Mouse (Mus musculus) embryo, embryonic 10.5 days (tissue): ENCODE measurements around the gene Pid1.
A peak's percentile ranks its signal among the peaks of the same experiment; 100 is the strongest.

Experiments
- DNase-seq: peaks from one replicate; pipeline ENCODE4 v3.0.0-alpha.2; 2015; ENCODE audit warnings: low spot score

Gene Pid1

GRCm38 (mm10) chr1:84177033-84177432 is 186.9 kb downstream of the Pid1 start:
- DNase-seq, result peak; percentile 21

DNA sequence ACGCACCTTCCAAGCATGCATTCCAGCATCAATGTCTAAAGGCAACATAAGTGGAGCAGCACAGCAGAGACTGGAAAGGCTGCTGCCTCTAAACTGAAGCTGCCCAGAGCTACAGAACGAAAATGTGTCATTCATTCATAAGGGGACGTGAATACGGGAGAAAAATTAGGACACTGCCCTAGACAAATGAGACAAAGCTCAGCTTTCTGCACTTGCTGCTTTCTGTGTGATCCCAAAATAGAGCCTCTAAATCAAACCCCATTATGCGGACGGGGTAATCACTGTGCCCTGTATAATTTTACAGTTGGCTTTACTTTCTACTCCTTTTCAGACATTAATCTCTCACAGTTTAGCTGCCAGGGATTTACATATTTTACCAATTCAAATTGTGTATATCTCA is 191.0 kb downstream of the Pid1 start:
- no peak for DNase-seq

DNA sequence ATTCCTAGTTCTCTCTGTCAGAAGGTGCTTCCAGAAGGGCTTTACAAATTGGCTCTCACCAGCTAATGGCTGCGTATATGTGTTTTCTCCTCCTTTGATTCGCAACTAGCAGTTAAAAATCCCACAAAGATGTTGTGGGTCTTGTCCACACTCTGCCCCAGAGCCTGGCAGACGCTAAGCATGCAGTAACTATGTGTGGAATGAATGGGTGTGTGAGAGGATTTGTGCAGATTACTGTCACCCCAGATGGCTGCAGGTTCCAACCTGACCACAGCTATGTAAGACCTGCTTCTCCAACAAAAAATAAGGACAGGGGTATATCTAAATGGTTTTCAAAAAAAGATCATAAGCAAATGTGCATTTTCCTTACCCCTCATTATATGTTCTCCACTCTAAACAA is 206.2 kb downstream of the Pid1 start:
- no peak for DNase-seq

DNA sequence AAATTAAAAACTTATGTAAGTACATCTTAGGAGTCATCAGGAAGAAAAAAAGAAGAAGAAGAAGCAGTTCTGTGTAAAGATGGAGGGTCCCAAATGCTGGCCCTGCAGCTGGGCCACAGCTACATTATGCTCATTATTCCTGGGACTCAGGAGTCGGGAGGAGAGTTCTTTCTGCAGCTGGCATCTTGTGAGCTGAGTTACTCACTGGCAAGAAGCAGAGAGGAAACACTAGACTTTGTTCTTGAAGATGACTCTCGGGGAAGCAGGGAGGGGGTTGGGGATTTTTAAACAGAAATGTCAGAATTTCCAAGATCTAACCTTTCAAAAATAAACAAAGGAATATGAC is 208.4 kb downstream of the Pid1 start:
- DNase-seq, result peak; percentile 36

DNA sequence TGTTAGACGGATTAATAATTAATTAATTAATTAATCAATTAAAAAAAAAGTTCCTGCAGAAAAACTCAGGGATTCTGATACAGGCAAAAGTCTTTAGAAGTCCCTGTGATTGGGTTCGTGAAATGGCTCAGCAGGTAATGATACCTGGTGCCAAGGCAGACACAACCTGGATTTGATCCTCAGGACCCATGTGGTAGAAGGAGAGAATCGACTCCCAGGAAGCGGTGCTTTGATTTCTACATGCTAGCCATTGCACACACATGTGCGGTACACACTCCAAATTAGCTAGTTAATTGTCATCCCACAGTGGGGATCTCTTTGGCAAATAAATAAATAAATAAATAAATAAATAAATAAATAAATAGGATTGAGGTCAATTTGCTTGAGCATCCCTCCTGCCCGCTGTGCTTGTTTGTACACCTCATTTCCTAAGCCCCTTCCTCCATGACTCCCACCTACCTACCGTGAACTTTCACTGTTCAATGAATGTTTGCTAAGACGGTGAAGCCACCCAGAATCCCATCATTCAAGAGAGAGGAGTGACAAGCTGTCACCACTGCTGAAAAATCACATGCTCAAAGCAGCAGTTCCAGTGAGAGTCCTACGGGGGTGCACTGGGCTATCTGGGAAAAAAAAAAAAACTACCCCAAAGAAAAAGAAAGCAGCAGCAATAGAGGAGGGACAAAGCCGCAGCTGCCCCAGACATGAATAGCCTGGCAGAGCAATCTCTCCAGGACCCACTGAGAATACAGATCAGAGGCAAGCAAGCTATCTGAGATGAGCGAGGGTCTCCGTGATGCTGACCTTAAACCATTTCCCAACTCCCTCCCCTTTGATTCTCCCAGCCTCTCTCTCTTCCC is 209.0 kb downstream of the Pid1 start:
- peak; percentile 28 for DNase-seq

DNA sequence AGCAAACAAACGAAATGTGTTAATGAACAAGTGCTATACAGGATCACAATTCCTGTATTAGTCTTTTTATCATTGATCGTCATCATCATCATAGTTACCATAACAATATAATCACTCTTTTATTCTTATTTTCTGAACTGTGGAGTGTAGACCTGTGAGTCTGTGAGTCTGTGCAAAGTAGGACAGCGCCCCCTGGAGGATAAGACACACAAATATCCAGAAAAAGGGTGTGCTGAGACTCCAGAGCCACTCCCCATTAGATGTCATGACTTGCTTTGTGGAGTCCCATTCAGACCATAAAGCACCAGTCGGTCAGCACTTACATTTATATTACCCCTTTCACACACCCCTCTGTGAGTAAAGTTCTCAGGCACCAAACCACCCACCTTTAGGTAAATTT is 210.0 kb downstream of the Pid1 start:
- peak; percentile 66 for DNase-seq

DNA sequence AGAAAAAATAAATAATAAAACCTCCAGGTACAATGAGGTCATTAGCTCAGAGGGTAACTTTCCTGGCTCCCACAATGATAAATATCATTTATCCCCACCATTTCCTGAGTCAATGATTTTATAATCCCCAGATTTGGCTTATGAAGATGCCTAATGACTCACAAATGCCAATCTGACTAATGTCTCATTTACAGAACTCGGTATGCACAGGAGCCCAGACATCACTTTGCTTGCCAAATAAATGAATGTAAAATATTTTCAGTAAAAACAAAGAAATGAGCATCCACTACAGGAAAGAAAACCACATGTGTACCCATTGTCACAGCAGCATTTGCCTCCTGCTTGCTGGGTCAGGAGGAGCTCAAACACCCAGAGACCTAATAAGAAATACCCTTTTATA is 222.4 kb downstream of the Pid1 start:
- DNase-seq, result no peak

DNA sequence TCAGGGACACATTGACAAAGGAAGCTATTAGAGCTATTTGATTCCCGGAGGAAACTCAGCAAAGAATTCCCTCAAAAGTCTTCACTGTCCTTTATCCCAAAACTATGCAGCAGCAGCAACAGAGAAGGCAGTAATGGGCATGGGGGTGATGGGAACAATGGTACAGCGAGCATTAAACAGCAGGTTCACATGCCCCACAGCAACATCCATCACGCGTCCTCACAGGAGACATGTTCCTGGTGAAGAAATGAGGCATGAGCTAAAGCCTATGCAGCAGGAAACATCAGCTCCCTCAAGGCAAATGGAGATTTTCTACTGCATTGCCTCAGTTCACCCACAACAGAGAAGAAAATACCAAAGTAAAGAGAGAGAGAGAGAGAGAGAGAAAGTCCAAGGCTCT is 231.5 kb downstream of the Pid1 start:
- no peak for DNase-seq

- no peak for DNase-seq
Measured at GRCm38 (mm10) chr1:84131799-84132198, 232.2 kb downstream of the Pid1 start.

- peak; percentile 39 for DNase-seq
Measured at GRCm38 (mm10) chr1:84128510-84128909, 235.5 kb downstream of the Pid1 start.

- DNase-seq, result no peak
Measured at GRCm38 (mm10) chr1:84119306-84119705, 244.7 kb downstream of the Pid1 start.

GRCm38 (mm10) chr1:84106756-84107155 is 257.2 kb downstream of the Pid1 start:
- no peak for DNase-seq

DNA sequence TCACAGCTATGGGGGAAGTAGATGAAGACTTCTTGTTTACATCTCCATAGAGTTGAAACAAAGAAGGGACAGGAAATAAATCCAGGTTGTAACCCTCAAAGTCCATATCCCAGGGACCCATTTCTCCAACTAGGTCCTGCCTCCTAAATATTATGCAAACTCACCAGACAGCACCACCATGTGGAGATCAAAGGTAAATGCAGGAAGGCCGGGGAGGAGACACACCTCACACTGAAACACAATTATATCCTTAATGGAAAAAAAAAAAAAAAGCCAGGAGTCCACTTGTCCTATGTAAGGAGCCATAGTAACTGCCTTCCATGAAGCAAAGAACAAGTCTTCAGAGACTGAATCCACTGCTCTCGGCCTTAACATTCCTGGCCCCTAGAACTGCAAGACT is 261.9 kb downstream of the Pid1 start:
- peak; percentile 48 for DNase-seq

DNA sequence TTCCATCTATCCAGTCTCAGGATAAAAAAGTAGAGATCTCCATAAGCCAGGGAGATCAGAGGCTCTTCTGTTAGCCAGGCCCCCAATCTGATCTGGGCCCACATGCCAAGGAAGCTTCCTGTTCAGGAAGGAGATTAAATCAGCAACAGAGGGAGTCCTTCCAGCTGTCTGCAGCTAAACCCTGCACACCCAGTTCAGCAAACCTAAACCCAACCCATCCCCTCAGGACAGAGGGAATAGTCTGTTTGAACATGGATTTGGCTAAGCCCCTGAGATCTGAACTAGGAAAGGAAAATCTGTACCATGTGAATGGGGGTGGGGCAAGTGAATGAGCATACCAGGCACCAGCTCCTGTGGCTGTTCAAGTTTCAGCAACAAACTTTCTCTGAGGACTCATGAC is 266.6 kb downstream of the Pid1 start:
- DNase-seq, result no peak

DNA sequence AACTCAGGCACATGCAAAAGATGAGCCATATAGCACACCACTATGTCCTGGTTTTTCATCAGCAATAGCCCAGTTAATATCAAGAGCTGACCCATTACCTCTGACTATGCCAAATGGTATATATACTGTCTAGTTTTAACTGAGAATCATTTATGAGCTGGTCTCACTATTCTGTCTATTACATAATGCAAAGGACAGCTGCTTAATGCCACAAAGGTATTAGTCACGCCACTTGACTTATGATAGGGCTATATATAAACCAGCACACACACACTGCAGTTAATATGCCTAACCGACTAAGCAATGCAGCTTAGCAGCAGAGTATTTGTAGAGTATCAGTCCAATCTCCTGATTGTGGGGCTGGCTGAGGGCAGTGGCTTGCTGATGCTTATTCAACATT is 270.7 kb downstream of the Pid1 start:
- no peak for DNase-seq

GRCm38 (mm10) chr1:84089664-84090063 is 274.3 kb downstream of the Pid1 start:
- no peak for DNase-seq

GRCm38 (mm10) chr1:84087957-84088356 is 276.0 kb downstream of the Pid1 start:
- DNase-seq, result peak; percentile 34

DNA sequence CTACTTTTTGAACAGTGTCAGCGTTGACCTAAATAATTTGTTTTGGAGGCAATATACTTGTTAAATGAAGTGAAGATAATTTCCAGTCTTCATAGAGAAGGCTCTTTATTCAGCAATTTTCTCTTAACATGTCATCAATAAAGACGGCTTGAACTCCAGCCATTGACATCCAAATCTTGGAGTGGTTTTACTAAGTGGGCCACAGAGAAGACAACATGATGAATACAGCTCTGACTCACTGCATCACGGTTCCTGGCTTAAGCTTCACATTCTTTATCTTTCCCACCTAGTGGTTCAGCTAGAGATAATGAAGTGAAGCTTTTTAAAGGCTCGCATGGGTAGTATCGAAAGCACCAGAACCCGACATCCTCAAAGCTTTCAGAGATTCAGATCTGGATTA is 276.7 kb downstream of the Pid1 start:
- DNase-seq, result no peak

GRCm38 (mm10) chr1:84086486-84086885 is 277.5 kb downstream of the Pid1 start:
- no peak for DNase-seq

DNA sequence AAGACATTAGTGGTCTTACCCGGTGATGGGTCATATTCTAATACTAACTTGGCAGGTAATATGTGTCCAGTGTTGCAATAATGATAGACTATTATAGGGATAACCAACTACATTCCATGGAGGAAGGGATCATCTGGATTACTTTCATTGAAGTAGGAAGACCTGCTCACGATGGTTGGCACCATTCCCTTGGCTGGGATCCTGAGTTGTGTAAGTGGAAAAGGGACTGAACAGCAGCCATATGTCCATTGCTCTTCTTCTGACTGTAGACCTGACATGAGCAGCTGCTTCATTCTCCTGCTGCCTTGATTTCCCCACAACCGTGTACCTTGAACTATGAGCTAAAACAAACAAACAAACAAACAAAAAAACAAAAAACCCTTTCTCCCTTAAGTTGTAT is 278.6 kb downstream of the Pid1 start:
- DNase-seq, result no peak

GRCm38 (mm10) chr1:84079566-84079965 is 284.4 kb downstream of the Pid1 start:
- no peak for DNase-seq

DNA sequence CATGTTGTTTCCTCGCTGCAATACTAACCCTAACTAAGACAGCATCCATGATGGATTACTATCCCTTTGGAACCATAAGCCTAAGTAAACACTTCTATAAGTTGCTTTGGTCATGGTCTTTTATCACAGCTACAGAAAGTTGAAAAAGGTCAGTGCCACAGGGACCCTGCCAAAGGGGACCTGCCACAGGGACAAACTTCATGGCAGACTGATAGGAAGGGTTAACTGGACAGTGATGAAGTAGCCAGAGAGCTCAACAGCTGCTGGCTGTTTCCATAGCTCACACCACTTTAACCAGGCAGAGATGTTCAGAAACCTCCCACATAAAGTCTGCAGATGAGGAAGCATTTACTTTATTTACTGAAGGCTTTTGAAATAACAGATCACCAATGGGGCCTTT is 287.0 kb downstream of the Pid1 start:
- DNase-seq, result peak; percentile 49

GRCm38 (mm10) chr1:84056884-84057630 is 306.9 kb downstream of the Pid1 start:
- no peak for DNase-seq

DNA sequence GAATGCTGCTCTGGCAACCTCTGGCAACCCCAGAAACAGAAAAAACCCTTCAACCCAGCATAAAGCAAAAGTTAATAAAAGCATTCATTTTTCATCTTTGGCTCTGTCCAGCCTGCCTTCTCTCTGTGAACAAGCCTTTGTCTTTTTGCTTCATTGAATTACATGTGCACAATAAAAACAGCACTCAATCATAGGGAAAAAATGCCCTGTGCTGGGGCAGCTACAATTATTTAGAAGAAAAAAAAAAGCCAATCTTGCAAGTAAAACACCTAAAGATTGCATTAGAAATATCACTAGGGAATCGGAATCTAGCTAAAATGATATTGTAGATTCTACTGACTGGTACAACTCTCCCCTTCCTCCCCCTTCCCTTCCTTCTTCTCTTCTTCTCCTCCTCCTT is 307.7 kb downstream of the Pid1 start:
- DNase-seq, result no peak
